Mouse (Mus musculus): Measurements from ENCODE around the gene Atp11a. TPM values are rescaled to one million over a fixed set of nuclear protein-coding genes. Genes with fewer than 3 reads are reported as not detected.

Gene Atp11a
- polyA plus RNA-seq, 1 experiment: 12.8 TPM

DNA sequence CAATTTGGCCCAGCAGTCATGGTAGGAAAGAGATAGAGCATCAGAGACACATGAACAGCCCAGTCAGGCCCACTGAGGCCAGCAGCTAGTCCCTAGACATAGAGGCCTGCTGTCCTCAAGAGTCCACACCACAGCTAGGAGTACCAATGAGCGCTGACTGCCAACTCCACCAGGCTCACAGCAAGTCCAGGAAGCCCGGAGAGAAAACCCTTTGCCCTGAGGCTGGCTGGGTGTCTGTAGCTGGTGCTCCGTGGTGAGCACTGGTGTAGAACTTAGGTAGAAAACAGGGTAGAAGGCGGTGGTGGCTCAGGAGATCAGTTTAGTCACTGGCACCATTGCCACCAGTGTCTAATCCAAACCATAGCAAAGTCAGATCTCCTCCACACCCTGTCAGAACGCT lies 988 bp upstream of the Atp11a start:
- no peak for TF ChIP-seq POLR2A (IDR thresholded peaks at IDR 0.05; ENCODE audit: low read depth, low read length)
- TF ChIP-seq CTCF (IDR thresholded peaks at IDR 0.05; ENCODE audit: extremely low read depth, insufficient read length, insufficient replicate concordance, low read depth, low read length): no peak
- no peaks in the 10 kb centered on the region for H3K36me3 ChIP-seq (ENCODE audit: control insufficient read depth, insufficient read depth, low read length)
- no peaks in the 10 kb centered on the region for H3K4me1 ChIP-seq (ENCODE audit: control insufficient read depth, insufficient read depth, insufficient read length, low read length)
- 88% methylated on average over 5 of the region's 5 CpGs for WGBS
- H3K4me3 ChIP-seq (ENCODE audit: low read depth, low read length): no peak overlapping the region
- no peak overlapping the region for H3K27ac ChIP-seq (ENCODE audit: insufficient read depth, low read depth, low read length)
- peaks cover 5% of the 10 kb centered on the region; the same call in 1 of the 2 replicates for H3K27me3 ChIP-seq (ENCODE audit: control insufficient read depth, insufficient read depth, low read length)

DNA sequence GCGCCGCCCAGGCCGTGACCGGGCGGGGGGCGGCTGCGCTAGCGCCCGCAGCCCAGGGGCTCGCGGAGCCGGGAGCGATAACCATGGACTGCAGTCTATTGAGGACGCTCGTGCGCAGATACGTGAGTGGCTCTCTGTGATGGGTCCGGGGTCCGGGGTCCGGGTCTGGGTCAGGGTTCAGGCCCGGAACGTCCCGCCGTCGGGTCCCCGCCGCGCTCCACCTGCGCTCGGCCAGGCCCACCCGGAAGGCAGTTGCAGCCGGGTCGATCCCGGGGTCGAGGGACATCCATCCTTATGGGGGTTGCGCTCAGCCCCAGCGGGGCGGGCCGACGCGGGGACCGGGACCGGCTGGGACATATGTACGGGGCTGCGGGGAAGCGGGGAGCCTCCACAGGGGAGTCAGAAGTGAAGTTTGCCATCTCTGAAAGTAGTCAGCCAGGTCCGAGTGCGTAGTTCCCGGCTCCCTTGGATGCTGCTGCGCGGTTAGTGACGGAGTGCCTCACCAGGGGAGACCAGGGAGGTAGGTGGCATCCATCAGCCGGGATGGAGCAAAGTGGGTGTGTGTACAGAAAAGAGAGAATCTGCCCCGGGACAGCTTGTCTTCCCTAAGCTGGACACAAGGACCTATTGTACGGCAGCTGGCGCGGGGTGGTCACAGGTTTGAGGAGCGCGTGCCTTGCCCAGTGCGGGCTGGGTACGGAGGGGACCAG lies 572 bp downstream of the Atp11a start:
- Histone ChIP-seq H3K27me3 (ENCODE audit: control insufficient read depth, insufficient read depth, low read length) (peaks cover 5% of the 10 kb centered on the region; the same call in 1 of the 2 replicates), H3K4me3 (ENCODE audit: low read depth, low read length) (peak overlapping the region; percentile 72), H3K36me3 (ENCODE audit: control insufficient read depth, insufficient read depth, low read length) (no peaks in the 10 kb centered on the region), H3K27ac (ENCODE audit: insufficient read depth, low read depth, low read length) (no peak overlapping the region), H3K4me1 (ENCODE audit: control insufficient read depth, insufficient read depth, insufficient read length, low read length) (no peaks in the 10 kb centered on the region)
- TF ChIP-seq POLR2A (IDR thresholded peaks at IDR 0.05; ENCODE audit: low read depth, low read length) (no peak), CTCF (IDR thresholded peaks at IDR 0.05; ENCODE audit: extremely low read depth, insufficient read length, insufficient replicate concordance, low read depth, low read length) (no peak)
- WGBS: 5% methylated on average over 61 of the region's 61 CpGs

DNA sequence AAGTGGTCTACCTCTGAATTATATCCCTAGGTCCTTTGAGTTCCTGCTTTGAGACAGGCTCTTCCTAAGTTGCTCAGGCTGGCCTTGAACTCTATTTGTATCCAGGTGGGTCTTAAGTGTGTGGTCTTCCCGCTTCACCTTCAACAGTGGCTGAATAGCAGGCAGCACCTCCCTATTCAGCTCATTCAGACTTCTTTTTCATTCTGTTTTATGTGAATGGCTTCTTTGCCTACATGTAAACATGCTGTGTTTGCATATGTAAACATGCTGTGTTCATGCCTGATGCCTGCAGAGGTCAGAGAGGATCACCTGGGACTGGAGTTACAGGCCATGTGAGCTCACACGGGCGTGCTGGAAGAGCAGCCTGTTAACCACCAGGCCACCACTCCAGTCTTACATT lies 3.1 kb downstream of the Atp11a start:
- no peaks in the 10 kb centered on the region for H3K4me1 ChIP-seq (ENCODE audit: control insufficient read depth, insufficient read depth, insufficient read length, low read length)
- H3K27me3 ChIP-seq (ENCODE audit: control insufficient read depth, insufficient read depth, low read length): peaks cover 5% of the 10 kb centered on the region; the same call in 1 of the 2 replicates
- no peaks in the 10 kb centered on the region for H3K36me3 ChIP-seq (ENCODE audit: control insufficient read depth, insufficient read depth, low read length)
- TF ChIP-seq POLR2A (IDR thresholded peaks at IDR 0.05; ENCODE audit: low read depth, low read length): no peak
- WGBS: 82% methylated on average over 3 of the region's 3 CpGs
- no peak overlapping the region for H3K27ac ChIP-seq (ENCODE audit: insufficient read depth, low read depth, low read length)
- no peak overlapping the region for H3K4me3 ChIP-seq (ENCODE audit: low read depth, low read length)

DNA sequence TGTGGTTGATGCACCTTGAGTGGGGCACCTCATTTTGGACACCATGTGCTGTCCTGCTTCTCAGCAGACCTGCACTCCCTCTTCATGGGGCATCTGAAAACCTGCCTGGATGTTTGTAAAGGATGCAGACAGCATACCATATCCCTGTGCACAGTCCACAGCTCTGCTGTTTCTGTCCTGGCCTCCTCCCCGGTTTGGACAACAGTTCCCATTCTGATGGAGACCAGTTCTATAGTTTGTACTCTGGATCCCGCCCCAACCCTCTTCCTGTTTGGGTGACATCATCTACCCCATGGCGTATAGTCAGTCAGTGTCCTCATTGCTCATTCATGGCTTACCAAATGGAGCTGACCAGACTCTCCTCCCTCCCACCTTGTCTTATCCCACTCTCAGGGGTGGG lies 5.1 kb downstream of the Atp11a start:
- H3K27me3 ChIP-seq (ENCODE audit: control insufficient read depth, insufficient read depth, low read length): peaks cover 5% of the 10 kb centered on the region; the same call in 1 of the 2 replicates
- 78% methylated on average over 3 of the region's 3 CpGs for WGBS
- H3K36me3 ChIP-seq (ENCODE audit: control insufficient read depth, insufficient read depth, low read length): no peaks in the 10 kb centered on the region
- H3K4me3 ChIP-seq (ENCODE audit: low read depth, low read length): no peak overlapping the region
- H3K4me1 ChIP-seq (ENCODE audit: control insufficient read depth, insufficient read depth, insufficient read length, low read length): no peaks in the 10 kb centered on the region
- no peak for TF ChIP-seq POLR2A (IDR thresholded peaks at IDR 0.05; ENCODE audit: low read depth, low read length)
- no peak for TF ChIP-seq CTCF (IDR thresholded peaks at IDR 0.05; ENCODE audit: extremely low read depth, insufficient read length, insufficient replicate concordance, low read depth, low read length)
- H3K27ac ChIP-seq (ENCODE audit: insufficient read depth, low read depth, low read length): no peak overlapping the region

DNA sequence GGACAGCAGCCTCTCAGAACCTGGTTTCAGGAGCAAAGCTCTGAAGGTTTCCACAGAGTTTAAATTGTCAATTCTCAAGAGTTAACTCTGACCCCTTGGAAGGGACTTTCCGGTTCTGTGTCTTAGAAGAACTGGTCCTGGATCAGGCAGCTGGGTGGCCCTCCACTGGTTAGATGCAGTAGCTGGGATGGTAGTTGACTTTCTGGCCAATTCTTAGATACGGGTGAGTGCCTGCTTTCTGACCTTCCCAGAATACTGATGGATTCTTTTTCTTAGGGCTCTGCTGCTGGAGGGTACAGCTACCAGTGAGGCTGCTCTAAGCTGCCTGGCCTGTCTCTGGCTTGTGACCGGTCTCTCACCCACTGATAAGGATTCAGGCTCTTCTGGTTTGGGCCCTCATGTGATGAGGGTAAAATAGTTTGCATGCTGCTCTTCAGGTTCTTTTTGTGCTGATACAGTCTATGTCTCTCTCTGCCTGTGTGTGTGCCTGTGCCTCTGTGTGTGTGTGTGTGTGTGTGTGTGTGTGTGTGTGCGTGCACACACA lies 6.8 kb downstream of the Atp11a start:
- Histone ChIP-seq H3K4me3 (ENCODE audit: low read depth, low read length) (no peak overlapping the region), H3K36me3 (ENCODE audit: control insufficient read depth, insufficient read depth, low read length) (no peaks in the 10 kb centered on the region), H3K4me1 (ENCODE audit: control insufficient read depth, insufficient read depth, insufficient read length, low read length) (no peaks in the 10 kb centered on the region), H3K27me3 (ENCODE audit: control insufficient read depth, insufficient read depth, low read length) (no peaks in the 10 kb centered on the region), H3K27ac (ENCODE audit: insufficient read depth, low read depth, low read length) (no peak overlapping the region)
- TF ChIP-seq POLR2A (IDR thresholded peaks at IDR 0.05; ENCODE audit: low read depth, low read length) (no peak), CTCF (IDR thresholded peaks at IDR 0.05; ENCODE audit: extremely low read depth, insufficient read length, insufficient replicate concordance, low read depth, low read length) (no peak)
- WGBS: 84% methylated on average over 4 of the region's 4 CpGs

DNA sequence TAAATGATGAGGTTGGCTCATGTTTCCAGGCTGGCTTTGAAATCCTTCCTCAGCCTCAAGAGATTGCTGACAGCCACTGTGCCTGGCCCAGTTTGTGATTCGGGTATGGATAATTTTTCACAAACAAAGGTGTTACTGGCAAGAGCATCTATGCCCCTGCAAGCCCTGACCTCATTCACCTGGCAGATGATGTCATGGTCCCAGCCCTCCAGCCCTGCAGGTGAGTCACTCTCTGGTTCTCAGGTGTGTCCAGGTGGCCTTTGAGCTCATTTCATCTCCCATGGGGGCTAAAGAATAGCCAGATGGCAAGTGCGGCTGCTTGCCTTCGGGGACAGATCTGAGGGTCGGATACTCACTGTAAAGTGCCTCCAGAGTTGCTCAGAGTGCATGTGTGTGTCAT lies 8.2 kb downstream of the Atp11a start:
- TF ChIP-seq CTCF (IDR thresholded peaks at IDR 0.05; ENCODE audit: extremely low read depth, insufficient read length, insufficient replicate concordance, low read depth, low read length) (no peak), POLR2A (IDR thresholded peaks at IDR 0.05; ENCODE audit: low read depth, low read length) (no peak)
- WGBS: 61% methylated on average over 4 of the region's 4 CpGs

DNA sequence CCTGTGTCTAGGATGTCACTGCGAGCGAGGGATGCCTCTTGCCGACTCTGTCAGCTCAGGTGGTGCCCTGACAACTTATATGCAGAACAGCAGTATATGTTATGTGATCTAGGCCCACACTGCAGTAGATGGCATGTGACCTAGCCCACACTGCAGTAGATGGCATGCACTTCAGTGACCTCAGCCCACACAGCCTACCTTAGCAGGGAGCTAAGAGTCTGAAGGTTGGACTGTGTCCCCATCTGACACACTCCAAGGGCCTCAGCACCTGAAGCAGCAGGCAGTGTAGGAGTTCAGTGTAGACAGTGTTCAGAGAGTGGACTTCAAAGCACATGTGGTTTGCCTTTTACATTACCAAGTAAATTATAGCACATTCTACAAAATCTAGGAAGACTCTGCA lies 10.4 kb downstream of the Atp11a start:
- H3K4me3 ChIP-seq (ENCODE audit: low read depth, low read length): no peak overlapping the region
- H3K27ac ChIP-seq (ENCODE audit: insufficient read depth, low read depth, low read length): no peak overlapping the region
- H3K36me3 ChIP-seq (ENCODE audit: control insufficient read depth, insufficient read depth, low read length): no peaks in the 10 kb centered on the region
- 90% methylated on average over 3 of the region's 3 CpGs for WGBS
- H3K4me1 ChIP-seq (ENCODE audit: control insufficient read depth, insufficient read depth, insufficient read length, low read length): no peaks in the 10 kb centered on the region
- no peaks in the 10 kb centered on the region for H3K27me3 ChIP-seq (ENCODE audit: control insufficient read depth, insufficient read depth, low read length)
- TF ChIP-seq CTCF (IDR thresholded peaks at IDR 0.05; ENCODE audit: extremely low read depth, insufficient read length, insufficient replicate concordance, low read depth, low read length) (no peak), POLR2A (IDR thresholded peaks at IDR 0.05; ENCODE audit: low read depth, low read length) (no peak)

More for the DNA sequence above, 8.2 kb downstream of the Atp11a start:
- Histone ChIP-seq H3K36me3 (ENCODE audit: control insufficient read depth, insufficient read depth, low read length) (no peaks in the 10 kb centered on the region), H3K4me3 (ENCODE audit: low read depth, low read length) (no peak overlapping the region), H3K27ac (ENCODE audit: insufficient read depth, low read depth, low read length) (no peak overlapping the region), H3K27me3 (ENCODE audit: control insufficient read depth, insufficient read depth, low read length) (no peaks in the 10 kb centered on the region), H3K4me1 (ENCODE audit: control insufficient read depth, insufficient read depth, insufficient read length, low read length) (no peaks in the 10 kb centered on the region)

Data from small intestine, adult 2 months (tissue).